Mouse (Mus musculus) left cerebral cortex, postnatal 4 days (tissue): ENCODE data around the gene Gm6760. TPM values are rescaled to one million over a fixed set of nuclear protein-coding genes. Genes with fewer than 3 reads are reported as not detected.

Experiments
- DNase-seq: peaks from one replicate; pipeline ENCODE4 v3.0.0-alpha.2; 2022
- intact Hi-C: fragments of 180-260 bp; cut with DNase I; formaldehyde crosslinking; loops from one replicate; pipeline ENCODE4 v1.15.1; 2025
- total RNA-seq, 2 experiments: library from RNA; stranded (reverse); gene quantifications; 2 replicates each; pipeline ENCODE4 v1.2.3; 2021

The Gm6760 gene
- total RNA-seq: not detected

GRCm38 (mm10) chrX:64152098-64152497, at the start of gene Gm6760:
Gm6760 (minus strand) TSS chrX:64152198.
- no peak for DNase-seq
- intact Hi-C loops: no loop called here

- intact Hi-C loops: no loop called here
- DNase-seq: no peak
These were observed 29.2 kb upstream of the Gm6760 start for GRCm38 (mm10) chrX:64181246-64181645.

DNA sequence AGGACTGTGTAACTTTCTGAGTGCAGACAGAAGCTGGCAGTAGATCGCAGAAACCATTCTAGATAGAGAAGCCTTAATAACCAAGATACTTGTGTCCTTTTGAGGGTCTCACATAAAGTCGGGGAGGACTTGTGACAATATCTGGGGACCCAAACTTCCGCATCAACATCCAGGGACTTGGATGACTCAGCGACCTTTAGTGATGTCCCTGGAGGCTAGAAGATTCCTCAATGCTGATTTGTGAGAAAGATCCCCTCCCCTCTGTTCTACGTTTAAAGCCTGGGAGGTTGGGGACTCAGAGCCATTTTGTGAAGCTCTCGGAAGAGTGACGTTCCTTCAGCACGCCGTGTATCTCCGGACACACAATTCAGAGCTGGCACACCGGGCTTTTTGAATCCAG, 21.2 kb upstream of the Gm6760 start, which contains the start of gene 3830417A13Rik:
3830417A13Rik (plus strand) TSS at position 301 of the 400 bp plus-strand sequence.
- no peak for DNase-seq
- intact Hi-C loops: no loop called here

Other genes with a start within 250 kb of the Gm6760 start
- not detected for gene 3830417A13Rik, start 21.4 kb upstream of the Gm6760 start, total RNA-seq
- gene Slitrk4, start 124.8 kb upstream of the Gm6760 start, total RNA-seq: 10 to 100 TPM; 30.6 to 34.1 TPM